Mouse (Mus musculus) neural tube, embryonic 11.5 days (tissue): Measurements from ENCODE around the gene Caap1. TPM values are rescaled to one million over a fixed set of nuclear protein-coding genes. Genes with fewer than 3 reads are reported as not detected.

Source experiments
- polyA plus RNA-seq: library from polyadenylated mRNA; unstranded; fragments of >200 nt; fragmentation: Nextera tagmentation; extraction: Ambion mirVana; gene quantifications from 2 replicates; pipeline ENCODE4 v1.2.1, GENCODE M21; 2014

Caap1 gene
- polyA plus RNA-seq, 1 experiment from 2014 or later, result 25.8 TPM

Other genes with a start within 250 kb of the Caap1 start
- gene Gm10306, start 250 bp downstream of the Caap1 start, polyA plus RNA-seq, result not detected in 2 replicates
- 97.4 and 99.0 TPM in 2 replicates for gene Plaa, start 46.4 kb upstream of the Caap1 start, polyA plus RNA-seq
- 57.2 and 58.2 TPM in 2 replicates for gene Ift74, start 57.7 kb upstream of the Caap1 start, polyA plus RNA-seq
- gene Lrrc19, start 93.3 kb upstream of the Caap1 start, polyA plus RNA-seq, result 0.64 and 0.89 TPM in 2 replicates
- gene Tek, start 182.5 kb upstream of the Caap1 start, polyA plus RNA-seq, result 8.7 and 10.1 TPM in 2 replicates